Mouse (Mus musculus): ENCODE results near the gene Slc8a2.

DNA sequence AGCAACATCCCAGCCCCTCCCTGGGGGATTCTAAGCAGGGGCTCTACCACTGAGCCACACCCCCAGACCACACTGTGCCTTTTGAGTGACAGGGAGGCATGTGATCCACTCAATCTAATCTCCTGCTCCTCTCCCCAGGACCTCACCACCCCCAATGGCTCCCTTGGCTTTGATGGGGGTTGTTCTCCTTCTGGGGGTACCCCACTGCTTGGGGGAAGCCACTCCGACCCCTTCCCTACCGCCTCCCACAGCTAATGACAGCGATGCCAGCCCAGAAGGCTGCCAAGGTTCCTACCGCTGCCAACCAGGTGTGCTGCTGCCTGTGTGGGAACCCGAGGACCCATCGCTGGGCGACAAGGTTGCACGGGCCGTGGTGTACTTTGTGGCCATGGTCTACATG, 4.1 kb downstream of the Slc8a2 start:
- TF ChIP-seq EP300 (IDR thresholded peaks at IDR 0.05; ENCODE audit: low read depth) (no peak), CTCF (IDR thresholded peaks at IDR 0.05; ENCODE audit: low read depth) (no peak)

Data from liver, postnatal 0 days (tissue).